10 mouse cellular contexts compared by ENCODE assay signal in genomic region chr2:166339427-166339826, GRCm38 (mm10).
DNase-seq lines count a peak whose midpoint lies in the region; ATAC-seq and TF ChIP-seq lines count a peak whose summit lies in the region.
"Had no signal": no experiment of that assay in that cellular context is flagged by ENCODE, and none has a peak within 500 bp of the region (broad histone marks: within the 10 kb centered on the region; RNA-seq: fewer than 3 reads in every experiment).

No protein-coding gene starts in this region.

- no peaks in the 10 kb centered on the region; the same call in 1 of the 2 replicates for H3K4me1 ChIP-seq in kidney, postnatal 0 days (replicated peaks; ENCODE audit: insufficient read depth, low read length)
- no peaks in the 10 kb centered on the region for H3K4me1 ChIP-seq in bone marrow macrophage, adult 2 months (ENCODE audit: control insufficient read depth, insufficient read depth, low read length)
- peaks cover 63% of the 10 kb centered on the region for H3K4me1 ChIP-seq in limb, embryonic 14.5 days (ENCODE audit: control insufficient read depth, insufficient read depth, low read length)

- no peak for DNase-seq in kidney, postnatal 0 days (ENCODE audit: low spot score)
- DNase-seq in kidney, adult 18-20 months, result no peak
- DNase-seq in B cell, adult 2 months, result peak; percentile 43 to 46
- no peak for DNase-seq in limb, embryonic 14.5 days (ENCODE audit: low spot score)
- DNase-seq in frontal cortex, postnatal 25 days (ENCODE audit: low spot score in 2 of 2), result no peak
- no peak for DNase-seq in left cerebral cortex, postnatal 10 days (ENCODE audit: extremely low spot score in 1 of 2, low spot score in 2 of 2)
- DNase-seq in cerebellum, adult 9-10 months, result no peak

- no peak for TF ChIP-seq POLR2A in bone marrow macrophage, adult 2 months (IDR thresholded peaks at IDR 0.05; ENCODE audit: borderline replicate concordance, low read depth, low read length)
- TF ChIP-seq POLR2A in limb, embryonic 14.5 days (IDR thresholded peaks at IDR 0.05; ENCODE audit: borderline replicate concordance, extremely low read depth, insufficient read depth, insufficient read length), result no peak

- H3K9me3 ChIP-seq in kidney, postnatal 0 days (replicated peaks; ENCODE audit: low read length), result no peaks in the 10 kb centered on the region
- H3K9me3 ChIP-seq in limb, embryonic 14.5 days (ENCODE audit: control insufficient read depth, low read length), result no peaks in the 10 kb centered on the region

- H3K9ac ChIP-seq in kidney, postnatal 0 days (ENCODE audit: low read depth, low read length), result no peak overlapping the region
- H3K9ac ChIP-seq in limb, embryonic 14.5 days (ENCODE audit: low read depth, low read length, severe bottlenecking), result no peak overlapping the region
- H3K9ac ChIP-seq: hindbrain, embryonic 12.5 days had no signal

- intact Hi-C loops in left cerebral cortex, postnatal 10 days (cut with DNase I), result loop anchor here (5.0 kb wide), 1 partner anchor 72 kb away; no protein-coding TSS in a partner anchor

- H3K27me3 ChIP-seq in kidney, postnatal 0 days (ENCODE audit: insufficient read depth, low read length), result no peaks in the 10 kb centered on the region
- H3K27me3 ChIP-seq in limb, embryonic 14.5 days (ENCODE audit: control insufficient read depth, insufficient read depth, low read length), result no peaks in the 10 kb centered on the region

- H3K4me2 ChIP-seq in kidney, postnatal 0 days (ENCODE audit: low read length), result no peak overlapping the region
- no peak overlapping the region for H3K4me2 ChIP-seq in limb, embryonic 14.5 days (replicated peaks; ENCODE audit: low read depth, low read length, severe bottlenecking)
- H3K4me2 ChIP-seq: hindbrain, embryonic 12.5 days had no signal

- peak; percentile 56; the same call in 1 of the 2 replicates for TF ChIP-seq CTCF in kidney, postnatal 0 days (IDR thresholded peaks at IDR 0.05; ENCODE audit: low read depth)
- peak; percentile 62 for TF ChIP-seq CTCF in bone marrow macrophage, adult 2 months (IDR thresholded peaks at IDR 0.05; ENCODE audit: low read depth, low read length)

- 87% methylated on average over 5 of the region's 5 CpGs for WGBS in kidney, postnatal 0 days
- 87% methylated on average over 5 of the region's 5 CpGs for whole genome bisulfite sequencing in limb, embryonic 14.5 days

- H3K27ac ChIP-seq in kidney, postnatal 0 days, result no peak overlapping the region
- H3K27ac ChIP-seq in bone marrow macrophage, adult 2 months (ENCODE audit: insufficient read depth, low read depth, low read length), result no peak overlapping the region
- peak overlapping the region; percentile 63; the same call in 1 of the 2 replicates for H3K27ac ChIP-seq in limb, embryonic 14.5 days (replicated peaks; ENCODE audit: low read depth, low read length)
- H3K27ac ChIP-seq: hindbrain, embryonic 12.5 days; midbrain, embryonic 10.5 days had no signal

- H3K36me3 ChIP-seq in kidney, postnatal 0 days (ENCODE audit: insufficient read depth, low read length), result no peaks in the 10 kb centered on the region
- no peaks in the 10 kb centered on the region for H3K36me3 ChIP-seq in limb, embryonic 14.5 days (ENCODE audit: control insufficient read depth, insufficient read depth, low read length)
- H3K36me3 ChIP-seq: hindbrain, embryonic 12.5 days; midbrain, embryonic 10.5 days had no signal

- no peak for ATAC-seq in kidney, postnatal 0 days (replicated peaks; ENCODE audit: low FRiP score, low read depth)
- ATAC-seq in limb, embryonic 14.5 days (ENCODE audit: low FRiP score, low read depth), result no peak

- no peak overlapping the region for H3K4me3 ChIP-seq in kidney, postnatal 0 days (replicated peaks; ENCODE audit: low read depth, low read length)
- no peak overlapping the region for H3K4me3 ChIP-seq in bone marrow macrophage, adult 2 months (ENCODE audit: insufficient read depth, low read length)
- no peak overlapping the region for H3K4me3 ChIP-seq in limb, embryonic 14.5 days (replicated peaks; ENCODE audit: low read length)
- H3K4me3 ChIP-seq: hindbrain, embryonic 12.5 days; midbrain, embryonic 10.5 days had no signal

Comparison
In these comparisons a context has a peak if more than half of its experiments do, and no peak if none do; other contexts are left out.
1. DNase-seq: peak in B cell, adult 2 months (2 of 2); none in kidney, postnatal 0 days (single experiment), kidney, adult 18-20 months (single experiment), limb, embryonic 14.5 days (single experiment), frontal cortex, postnatal 25 days (0 of 2), left cerebral cortex, postnatal 10 days (0 of 2) and cerebellum, adult 9-10 months (single experiment).